Mouse (Mus musculus) ZHBTc4 (cell line): ENCODE measurements around the gene Cep83.

Source experiments
- DNase-seq: peaks from one replicate; pipeline ENCODE4 v3.0.0-alpha.2; 2011; ENCODE audit warnings: low read depth, low spot score

Gene Cep83

DNA sequence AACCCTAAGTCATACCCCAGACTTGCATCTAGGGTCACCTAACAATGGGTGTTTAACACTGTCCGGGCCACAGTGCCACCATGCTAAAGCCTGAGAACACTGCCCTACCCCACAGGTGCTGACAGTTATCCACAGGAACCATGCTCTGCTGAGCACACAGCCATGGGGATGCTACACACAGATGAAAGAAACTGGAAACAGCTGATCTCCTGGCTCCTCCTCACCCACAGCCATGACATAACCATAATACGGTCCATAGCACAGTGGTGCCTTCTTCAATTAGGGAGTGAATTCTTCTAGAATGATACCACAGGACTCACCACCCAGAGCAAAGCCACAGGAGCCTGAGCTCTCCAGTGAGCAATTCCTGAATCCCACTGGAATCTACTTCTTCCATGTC is 137.5 kb downstream of the Cep83 start:
- no peak for DNase-seq

DNA sequence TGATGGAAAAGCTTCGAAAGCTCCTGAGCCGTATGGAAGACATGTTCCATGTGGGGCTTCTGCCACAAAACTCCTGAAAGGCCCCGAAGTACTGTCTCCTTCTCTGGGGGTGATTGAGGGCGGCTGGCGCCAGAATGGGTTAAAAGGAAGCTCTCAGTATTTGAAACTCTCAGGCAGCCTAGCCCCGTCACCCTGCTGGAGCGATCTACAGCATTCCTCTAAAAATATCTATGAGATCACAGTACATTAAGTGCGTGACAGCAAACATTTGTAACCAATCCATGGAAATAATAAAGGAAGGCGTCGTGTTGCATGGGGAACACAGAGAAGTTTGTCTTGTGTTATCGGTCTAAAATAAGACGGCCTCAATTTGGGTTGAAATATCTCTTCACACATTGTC is 138.0 kb downstream of the Cep83 start:
- DNase-seq = no peak

DNA sequence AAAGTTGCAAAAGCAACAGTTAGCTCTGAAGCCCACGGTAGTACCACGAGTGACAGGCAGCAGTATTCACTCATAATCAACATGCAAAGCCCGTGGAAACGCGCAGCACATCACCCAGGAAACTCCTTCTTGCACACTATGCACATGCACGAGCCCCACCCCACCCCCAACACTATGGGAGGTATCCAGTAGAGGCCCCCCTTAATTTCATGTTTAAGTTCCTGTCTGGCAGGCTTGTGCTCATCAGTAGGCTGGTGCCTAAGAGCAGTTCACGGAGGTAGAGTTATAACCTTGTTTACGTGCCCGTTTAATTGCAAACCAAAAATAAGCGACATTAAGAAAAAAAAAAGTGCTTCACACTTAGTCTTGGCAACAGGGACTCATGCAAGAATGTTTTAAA is 138.9 kb downstream of the Cep83 start:
- DNase-seq = no peak

DNA sequence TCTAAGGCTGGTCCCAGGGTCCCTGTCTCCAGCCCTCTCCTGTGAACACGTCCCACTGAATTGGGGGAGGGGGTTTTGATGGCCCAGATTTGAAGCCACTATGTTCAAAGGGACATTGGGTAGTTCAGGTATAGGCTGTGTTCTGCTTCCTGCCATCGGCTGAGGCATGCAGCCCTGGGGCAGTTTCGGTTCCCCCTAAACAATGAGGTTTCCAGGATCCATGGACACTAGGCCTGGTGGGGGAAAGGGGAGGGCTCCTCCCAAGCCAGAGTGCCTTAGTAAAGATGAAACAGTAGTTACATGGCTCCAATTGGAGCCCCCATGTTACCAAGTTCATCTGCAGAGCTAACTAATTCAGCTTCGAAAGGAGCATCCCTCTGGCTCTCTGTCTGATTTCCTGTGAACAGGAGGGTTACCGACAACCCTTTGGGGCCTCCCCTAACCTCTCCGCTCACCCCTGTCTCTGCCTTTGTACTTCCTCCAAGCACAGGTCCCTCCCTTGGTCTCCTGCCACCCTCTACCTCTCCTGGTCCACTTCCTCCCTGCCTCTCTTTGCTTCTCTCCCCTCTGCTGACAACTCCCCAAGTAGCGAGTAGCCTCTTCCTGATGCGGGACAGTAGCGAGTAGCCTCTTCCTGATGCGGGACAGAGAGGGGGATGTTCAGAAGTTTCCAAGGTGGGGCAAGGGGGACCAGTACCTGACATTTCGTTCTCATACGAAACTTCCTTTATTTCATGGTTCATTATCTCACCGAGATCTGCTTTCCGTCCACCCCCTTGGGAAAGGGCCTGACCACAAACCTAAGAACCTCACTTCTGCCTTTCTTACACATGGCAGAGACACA is 139.7 kb downstream of the Cep83 start:
- DNase-seq = no peak

DNA sequence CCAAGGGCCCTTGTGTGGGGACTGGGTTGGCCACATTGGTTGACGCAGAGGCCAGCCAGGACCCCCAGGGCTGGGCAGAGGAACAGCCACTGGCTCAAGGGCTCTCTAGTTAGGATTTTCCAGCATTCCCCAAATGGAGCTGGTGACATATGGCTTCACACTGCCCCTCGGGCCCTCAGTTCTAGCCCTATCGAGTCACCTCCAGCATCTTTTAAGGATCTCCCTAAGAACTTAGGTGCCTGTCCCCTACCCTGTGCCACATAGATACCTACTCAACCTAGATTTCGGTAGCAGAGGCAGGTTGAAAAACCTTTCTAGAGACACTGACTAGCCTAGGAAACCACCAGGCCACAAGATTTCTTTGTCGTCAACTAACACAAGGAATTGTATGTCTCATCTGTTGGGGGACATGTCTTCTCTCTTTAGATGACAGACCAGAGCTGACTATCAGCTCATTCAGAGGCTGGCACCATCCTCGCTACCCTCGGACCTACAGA is 140.3 kb downstream of the Cep83 start:
- DNase-seq = no peak

DNA sequence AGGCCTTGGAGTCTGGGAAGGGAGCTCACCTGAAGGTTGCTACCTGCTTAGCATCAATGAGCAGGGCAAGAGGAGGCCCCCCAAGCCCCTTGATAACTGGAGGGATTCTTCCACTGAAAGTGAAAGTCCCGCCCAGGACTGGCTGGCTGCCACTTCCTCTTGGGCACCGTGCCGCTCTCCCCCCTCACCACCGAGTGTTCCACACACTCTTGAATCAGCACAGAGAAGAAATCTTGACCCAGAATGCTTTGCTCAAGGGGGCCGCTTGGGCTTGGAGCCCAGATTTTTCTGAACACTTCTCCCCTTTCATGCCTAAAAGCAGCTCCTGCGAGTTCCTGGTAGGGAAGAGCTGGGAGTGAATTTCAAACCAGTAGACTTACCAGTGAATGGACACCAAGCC is 141.0 kb downstream of the Cep83 start:
- DNase-seq = no peak

DNA sequence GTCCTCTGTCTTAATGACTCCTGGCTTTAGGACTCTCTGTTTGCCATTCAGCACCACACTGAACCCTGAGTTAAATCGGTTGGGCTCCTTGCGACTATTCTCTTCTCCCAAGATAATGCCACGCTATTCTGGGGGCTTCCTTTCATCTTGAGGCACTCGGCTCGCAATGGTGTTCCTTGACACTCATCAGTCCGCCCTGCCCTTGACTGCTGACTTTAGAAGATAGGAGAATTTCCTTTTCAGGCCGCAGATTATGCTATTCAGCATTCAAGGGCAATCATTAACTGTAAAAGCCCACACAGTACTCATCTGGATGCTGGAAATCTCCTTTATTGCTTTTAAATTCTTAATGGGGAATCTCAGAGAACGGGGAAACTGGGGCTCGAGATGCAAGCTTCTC is 147.4 kb downstream of the Cep83 start:
- DNase-seq = no peak
